Mouse (Mus musculus) thymus, adult 2 months (tissue): ENCODE results near the gene Gdpd3.

Experiments
- CTCF ChIP-seq: fragments of 200-500 bp; IDR thresholded peaks from 2 replicates; pipeline ENCODE4 v1.5.1; 2012; ENCODE audit warnings: mild to moderate bottlenecking, control low read depth, low read length, moderate library complexity, borderline replicate concordance; ENCODE audit not compliant: control insufficient read depth, poor library complexity, insufficient read depth; ENCODE audit errors: extremely low read depth
- POLR2A ChIP-seq: fragments of 200-500 bp; IDR thresholded peaks from 2 replicates; pipeline ENCODE4 v1.6.1; 2012; ENCODE audit warnings: mild to moderate bottlenecking, low read length, control low read depth, moderate library complexity; ENCODE audit not compliant: control insufficient read depth, poor library complexity, insufficient read depth; ENCODE audit errors: extremely low read depth

- TF ChIP-seq CTCF (no peak), POLR2A (no peak)
Measured at GRCm38 (mm10) chr7:126795387-126796317, 29.5 kb downstream of the Gdpd3 start.
